Mouse (Mus musculus) hindbrain, embryonic 11.5 days (tissue): Measurements from ENCODE around the gene Map4k3. TPM values are rescaled to one million over a fixed set of nuclear protein-coding genes. Genes with fewer than 3 reads are reported as not detected.

Experiments used
- ATAC-seq: fragments of 200-750 bp; cut with Nextera tagmentation; 2 replicates; pipeline ENCODE4 v1.8.0; 2017; ENCODE audit warnings: mild to moderate bottlenecking, moderate TSS enrichment, moderate library complexity; ENCODE audit not compliant: low FRiP score
- DNase-seq: peaks from one replicate; pipeline ENCODE4 v3.0.0-alpha.2; 2015; ENCODE audit warnings: low spot score
- H3K27ac ChIP-seq: fragments of 300-500 bp; sonication (generic); 2 replicates; pipeline ENCODE4 v1.5.1; 2014; ENCODE audit warnings: mild to moderate bottlenecking, low read depth, low read length
- H3K27me3 ChIP-seq: fragments of 300-500 bp; sonication (generic); 2 replicates; pipeline ENCODE4 v1.6.1; 2014; ENCODE audit warnings: mild to moderate bottlenecking, low read length, moderate library complexity, mixed read lengths; ENCODE audit not compliant: control insufficient read depth, insufficient read depth
- H3K36me3 ChIP-seq: fragments of 300-500 bp; sonication (generic); 2 replicates; pipeline ENCODE4 v1.6.1; 2014; ENCODE audit warnings: mild to moderate bottlenecking, low read length, moderate library complexity, mixed read lengths; ENCODE audit not compliant: control insufficient read depth, insufficient read depth
- H3K4me1 ChIP-seq: fragments of 300-500 bp; sonication (generic); replicated peaks from 2 replicates; pipeline ENCODE4 v1.6.1; 2014; ENCODE audit warnings: low read length, mixed read lengths; ENCODE audit not compliant: control insufficient read depth, insufficient read depth
- H3K4me2 ChIP-seq: fragments of 300-500 bp; sonication (generic); replicated peaks from 2 replicates; pipeline ENCODE4 v1.6.1; 2014; ENCODE audit warnings: mild to moderate bottlenecking, low read depth, low read length
- H3K4me3 ChIP-seq: fragments of 300-500 bp; sonication (generic); 2 replicates; pipeline ENCODE4 v1.5.1; 2014; ENCODE audit warnings: low read depth, low read length
- H3K9ac ChIP-seq: fragments of 300-500 bp; sonication (generic); 2 replicates; pipeline ENCODE4 v1.6.1; 2014; ENCODE audit warnings: low read depth, low read length
- H3K9me3 ChIP-seq: fragments of 300-500 bp; sonication (generic); 2 replicates; pipeline ENCODE4 v1.6.1; 2016; ENCODE audit warnings: low read length; ENCODE audit not compliant: control insufficient read depth
- WGBS: fragments of 180-500 bp; shearing (Covaris S2); extraction: QIAGEN DNeasy Blood & Tissue Kit; methylation state at CpG from one replicate; pipeline ENCODE4 v1.1.7; 2014; 5-methylcytosine and 5-hydroxymethylcytosine counted together
- polyA plus RNA-seq: library from polyadenylated mRNA; unstranded; fragments of >200 nt; fragmentation: Nextera tagmentation; extraction: Ambion mirVana; gene quantifications from 2 replicates; pipeline ENCODE4 v1.2.1, GENCODE M21; 2014

Gene Map4k3
- polyA plus RNA-seq, 1 experiment from 2014 or later: 27.5 TPM

DNA sequence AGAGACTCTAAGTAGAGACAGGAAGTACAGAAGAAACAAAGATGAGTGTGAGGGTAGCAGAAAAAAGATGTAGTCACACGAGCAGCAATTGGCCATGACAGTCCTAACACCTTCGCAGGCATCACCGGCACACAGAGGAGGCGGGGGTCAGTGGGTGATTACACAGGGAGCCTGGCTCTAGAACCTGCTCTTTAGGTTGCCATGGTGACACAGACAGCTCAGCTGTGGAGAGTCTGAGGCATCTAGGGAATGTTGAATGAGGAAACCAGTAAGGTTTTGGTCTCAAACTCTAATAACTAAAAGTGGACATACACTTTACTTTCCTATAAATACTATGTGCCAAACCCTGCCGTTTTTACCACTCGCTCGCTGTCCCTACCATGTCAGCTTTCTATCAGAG, 6.6 kb downstream of the Map4k3 start:
- H3K9ac ChIP-seq: no peak overlapping the region
- no peak; the same call in 1 of the 2 replicates for ATAC-seq
- DNase-seq: peak; percentile 29
- H3K4me2 ChIP-seq: no peak overlapping the region
- no peak overlapping the region for H3K4me3 ChIP-seq
- H3K9me3 ChIP-seq: no peaks in the 10 kb centered on the region
- WGBS: 70% methylated on average over 7 of the region's 7 CpGs
- no peaks in the 10 kb centered on the region for H3K27me3 ChIP-seq
- H3K36me3 ChIP-seq: no peaks in the 10 kb centered on the region
- no peak overlapping the region for H3K27ac ChIP-seq
- H3K4me1 ChIP-seq: peaks cover 5% of the 10 kb centered on the region

DNA sequence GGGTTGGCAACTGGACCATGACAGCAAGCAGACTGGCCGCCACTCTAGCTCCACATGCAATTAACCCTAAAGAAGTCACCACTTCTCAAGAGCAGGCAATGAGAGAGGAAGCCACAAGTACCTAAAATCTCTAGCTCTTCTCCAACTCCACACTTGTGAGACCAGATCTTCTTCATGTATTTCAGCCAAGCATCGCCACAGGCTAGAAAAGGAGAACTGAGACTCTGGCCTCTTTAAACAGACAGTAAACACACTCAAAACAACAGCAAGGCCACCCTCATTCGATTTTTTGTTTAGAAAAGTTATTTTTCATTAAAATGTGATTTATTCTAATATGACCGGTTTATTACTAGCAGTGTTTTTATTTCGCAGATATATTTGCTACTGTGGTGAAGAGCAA, 9.0 kb downstream of the Map4k3 start:
- Histone ChIP-seq H3K4me2 (no peak overlapping the region), H3K9me3 (no peaks in the 10 kb centered on the region), H3K36me3 (no peaks in the 10 kb centered on the region), H3K4me3 (no peak overlapping the region), H3K27ac (no peak overlapping the region), H3K27me3 (no peaks in the 10 kb centered on the region), H3K9ac (no peak overlapping the region), H3K4me1 (no peaks in the 10 kb centered on the region)
- DNase-seq (no peak), ATAC-seq (no peak)
- WGBS: 90% methylated on average over 5 of the region's 5 CpGs

DNA sequence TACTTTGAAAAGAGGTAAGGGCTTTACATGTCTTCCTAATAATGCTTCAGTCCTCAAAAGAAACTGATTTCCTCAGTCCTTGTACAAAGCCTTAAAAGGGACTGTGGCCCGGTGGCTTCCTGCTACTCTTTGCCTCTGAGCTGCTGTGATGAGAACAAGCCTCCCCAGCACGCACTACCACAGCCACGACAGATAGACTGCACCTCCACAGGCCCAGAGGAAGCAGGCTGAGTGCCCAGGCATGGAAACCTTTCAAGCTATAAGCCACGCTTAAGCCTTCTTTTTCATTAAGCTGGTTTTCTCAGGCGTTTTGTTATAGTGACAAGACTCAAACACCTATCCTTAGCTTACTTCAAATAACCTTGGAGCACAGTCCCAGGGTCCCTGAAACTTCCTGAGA, 10.0 kb downstream of the Map4k3 start:
- no peaks in the 10 kb centered on the region for H3K27me3 ChIP-seq
- no peak overlapping the region for H3K27ac ChIP-seq
- ATAC-seq: no peak
- no peak overlapping the region for H3K4me2 ChIP-seq
- no peaks in the 10 kb centered on the region for H3K9me3 ChIP-seq
- DNase-seq: no peak
- no peaks in the 10 kb centered on the region for H3K4me1 ChIP-seq
- no peak overlapping the region for H3K4me3 ChIP-seq
- WGBS: 81% methylated on average over 5 of the region's 5 CpGs
- no peak overlapping the region for H3K9ac ChIP-seq
- H3K36me3 ChIP-seq: no peaks in the 10 kb centered on the region

DNA sequence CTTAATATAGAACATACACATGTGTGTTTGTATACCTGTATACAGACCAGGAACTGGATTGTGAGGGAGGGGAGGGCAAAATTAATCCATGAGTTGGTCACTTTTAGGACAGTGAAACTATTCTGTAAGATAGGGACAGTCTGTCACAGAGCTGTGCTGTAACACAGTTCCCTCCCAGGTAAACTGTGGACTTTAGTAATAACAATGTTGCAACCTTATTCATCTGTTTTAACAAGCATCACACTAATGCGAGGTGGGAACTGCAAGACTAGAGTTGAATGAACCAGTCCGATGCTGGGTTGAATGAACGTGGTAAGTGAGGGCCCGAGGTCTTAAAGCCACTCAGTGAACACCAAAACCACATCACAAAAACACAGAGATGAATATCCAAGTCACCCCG, 14.7 kb downstream of the Map4k3 start:
- Histone ChIP-seq H3K36me3 (no peaks in the 10 kb centered on the region), H3K9ac (no peak overlapping the region), H3K27me3 (no peaks in the 10 kb centered on the region), H3K4me2 (no peak overlapping the region), H3K9me3 (no peaks in the 10 kb centered on the region), H3K27ac (no peak overlapping the region), H3K4me1 (no peaks in the 10 kb centered on the region), H3K4me3 (no peak overlapping the region)
- ATAC-seq (no peak), DNase-seq (no peak)
- WGBS: 96% methylated on average over 5 of the region's 5 CpGs

DNA sequence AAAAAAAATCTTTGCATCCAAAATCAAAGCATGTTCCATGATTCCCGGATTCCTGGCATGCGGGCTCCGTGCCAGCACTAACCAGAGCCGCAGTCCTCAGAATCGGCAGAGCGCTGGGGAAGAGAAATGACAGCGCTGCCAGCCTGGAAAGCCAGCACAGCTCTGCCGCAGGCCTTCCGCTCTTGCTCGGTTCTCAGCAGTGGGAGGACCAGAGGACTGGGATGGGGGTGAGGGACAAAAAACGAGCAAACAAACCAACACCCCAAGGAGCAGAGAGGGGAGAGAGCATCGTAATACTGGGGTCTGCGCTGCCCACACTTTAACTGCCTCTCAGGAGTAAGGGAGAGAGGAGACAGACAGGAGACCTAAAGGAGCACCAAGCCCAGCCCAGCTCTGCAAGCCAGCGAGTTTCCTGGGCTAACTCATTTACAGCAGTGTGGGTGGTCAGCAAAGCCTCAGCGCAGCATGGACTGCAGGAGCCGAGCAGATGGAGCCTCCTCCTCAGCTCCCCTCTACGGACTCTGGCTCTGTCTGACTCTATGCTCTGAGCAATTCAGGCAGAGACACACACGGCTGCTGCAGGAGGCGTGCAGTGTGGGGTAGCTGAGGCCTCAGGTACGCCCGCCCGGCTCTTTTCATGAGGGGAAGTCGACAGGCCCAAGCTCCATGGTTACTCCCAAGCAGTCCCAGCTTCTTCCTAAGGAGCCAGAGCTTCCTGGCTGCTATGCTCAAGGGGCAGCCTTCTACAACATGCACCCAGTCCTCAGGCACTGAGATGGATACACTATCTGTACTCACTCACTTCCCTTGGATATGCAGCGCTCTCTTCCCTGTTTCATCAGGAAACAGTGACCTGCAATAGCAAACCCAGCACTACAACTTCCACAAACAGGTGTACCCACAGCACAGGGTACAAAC, 18.1 kb downstream of the Map4k3 start:
- H3K9ac ChIP-seq: peak overlapping the region; percentile 20; the same call in 1 of the 2 replicates
- H3K4me2 ChIP-seq: no peak overlapping the region
- WGBS: 30% methylated on average over 24 of the region's 24 CpGs
- H3K4me1 ChIP-seq: no peaks in the 10 kb centered on the region
- no peaks in the 10 kb centered on the region for H3K36me3 ChIP-seq
- no peaks in the 10 kb centered on the region for H3K9me3 ChIP-seq
- peak overlapping the region; percentile 3; the same call in 1 of the 2 replicates for H3K27ac ChIP-seq
- peak; percentile 86 for ATAC-seq
- H3K4me3 ChIP-seq: no peak overlapping the region
- no peaks in the 10 kb centered on the region for H3K27me3 ChIP-seq
- DNase-seq: peak; percentile 53

DNA sequence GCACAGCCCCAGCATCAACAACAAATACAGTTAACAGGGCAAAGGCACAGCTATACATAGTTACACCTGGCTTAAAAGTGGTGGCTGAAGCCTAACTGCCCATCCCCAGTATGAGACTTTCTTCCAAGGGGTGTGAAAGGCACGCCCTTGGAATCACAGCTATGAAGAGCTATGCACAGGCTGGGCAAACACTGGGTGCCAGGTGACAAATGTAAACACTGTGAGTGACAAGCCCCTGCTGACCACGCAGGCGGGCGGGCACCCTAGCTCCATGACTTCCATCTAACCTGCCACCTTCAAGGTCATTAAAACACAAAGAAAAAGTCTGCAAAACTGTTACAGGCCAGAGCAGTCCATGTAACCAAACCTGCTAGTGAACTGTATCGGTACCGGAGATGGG, 19.5 kb downstream of the Map4k3 start:
- 78% methylated on average over 6 of the region's 6 CpGs for whole genome bisulfite sequencing
- ATAC-seq (no peak), DNase-seq (no peak)
- Histone ChIP-seq H3K36me3 (no peaks in the 10 kb centered on the region), H3K9me3 (no peaks in the 10 kb centered on the region), H3K27ac (no peak overlapping the region), H3K4me1 (no peaks in the 10 kb centered on the region), H3K27me3 (no peaks in the 10 kb centered on the region), H3K4me3 (no peak overlapping the region), H3K9ac (no peak overlapping the region), H3K4me2 (no peak overlapping the region)

DNA sequence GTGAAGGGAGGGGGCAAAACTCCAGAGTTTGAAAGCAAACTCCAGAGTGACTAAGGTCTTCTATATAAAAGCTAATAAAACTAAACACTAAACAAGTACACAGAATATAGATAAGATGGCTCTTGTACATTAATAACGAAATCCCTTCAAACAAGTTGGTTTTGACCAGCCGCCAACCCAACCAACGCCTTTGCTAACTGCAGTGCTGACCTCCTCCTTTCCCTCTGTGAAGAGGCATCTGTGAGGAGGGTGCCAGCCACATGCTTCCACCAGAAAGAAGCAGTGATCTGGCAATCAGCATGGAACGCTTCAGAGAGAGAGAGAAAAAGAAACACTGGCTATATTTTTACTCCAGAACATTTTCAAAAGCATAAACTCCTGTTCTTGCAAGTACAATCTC, 21.1 kb downstream of the Map4k3 start:
- H3K9me3 ChIP-seq: no peaks in the 10 kb centered on the region
- no peak for DNase-seq
- no peaks in the 10 kb centered on the region for H3K36me3 ChIP-seq
- H3K27me3 ChIP-seq: no peaks in the 10 kb centered on the region
- H3K4me2 ChIP-seq: no peak overlapping the region
- H3K9ac ChIP-seq: no peak overlapping the region
- 81% methylated on average over 4 of the region's 4 CpGs for WGBS
- no peaks in the 10 kb centered on the region for H3K4me1 ChIP-seq
- no peak overlapping the region for H3K27ac ChIP-seq
- no peak overlapping the region for H3K4me3 ChIP-seq
- no peak for ATAC-seq

DNA sequence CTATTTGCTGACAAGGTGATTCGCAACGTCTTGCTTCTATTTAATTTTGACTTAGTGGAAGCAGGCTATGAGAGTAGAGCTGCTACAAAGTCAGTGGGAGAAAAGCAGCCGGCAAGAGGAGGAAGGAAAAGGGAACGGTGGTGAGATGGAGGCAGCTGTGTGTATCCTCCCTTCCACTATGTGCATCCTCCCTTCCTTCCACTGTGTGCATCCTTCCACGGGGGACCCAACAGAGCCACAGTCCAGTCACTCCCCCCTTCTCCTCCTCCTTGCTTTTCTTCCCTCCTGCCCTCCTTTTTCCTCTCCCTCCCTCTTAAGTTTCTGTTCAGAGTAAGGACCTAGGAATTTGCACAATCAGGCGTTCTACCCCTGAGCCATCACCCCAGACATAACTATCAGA, 21.7 kb downstream of the Map4k3 start:
- no peak overlapping the region for H3K4me3 ChIP-seq
- ATAC-seq (no peak), DNase-seq (no peak)
- H3K36me3 ChIP-seq: no peaks in the 10 kb centered on the region
- H3K4me2 ChIP-seq: no peak overlapping the region
- no peaks in the 10 kb centered on the region for H3K9me3 ChIP-seq
- no peaks in the 10 kb centered on the region for H3K27me3 ChIP-seq
- H3K4me1 ChIP-seq: 0 out of 2 replicates have a peak, but pooled peaks cover 2% of the 10 kb centered on the region
- 81% methylated on average over 6 of the region's 6 CpGs for WGBS
- H3K27ac ChIP-seq: no peak overlapping the region
- no peak overlapping the region for H3K9ac ChIP-seq

DNA sequence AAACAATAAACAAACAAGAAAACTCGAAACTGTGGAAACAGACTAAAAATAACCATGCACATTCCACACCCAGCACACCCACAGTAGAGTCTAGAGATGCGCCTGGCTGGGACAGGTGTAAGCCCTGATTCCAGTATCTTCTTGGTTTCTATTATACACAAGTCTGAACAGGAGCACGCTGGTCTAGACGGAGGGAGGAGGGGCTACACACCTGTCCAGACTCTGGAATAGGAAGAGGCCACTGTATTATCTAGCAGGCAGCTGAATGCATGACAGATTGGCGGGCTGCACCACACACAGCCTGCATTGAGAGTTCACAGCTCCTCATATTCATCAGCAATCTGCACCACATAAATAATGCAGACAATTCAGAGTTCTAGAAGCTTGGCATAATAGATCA, 26.6 kb downstream of the Map4k3 start:
- H3K36me3 ChIP-seq: no peaks in the 10 kb centered on the region
- H3K27me3 ChIP-seq: no peaks in the 10 kb centered on the region
- H3K4me1 ChIP-seq: peaks cover 2% of the 10 kb centered on the region; the same call in 1 of the 2 replicates
- ATAC-seq (peak; percentile 43), DNase-seq (no peak)
- H3K27ac ChIP-seq: no peak overlapping the region
- no peak overlapping the region for H3K9ac ChIP-seq
- 77% methylated on average over 5 of the region's 5 CpGs for WGBS
- H3K4me3 ChIP-seq: no peak overlapping the region
- no peaks in the 10 kb centered on the region for H3K9me3 ChIP-seq
- no peak overlapping the region for H3K4me2 ChIP-seq
